Mouse (Mus musculus) kidney, embryonic 15.5 days (tissue): ENCODE measurements around the gene Max. TPM values are rescaled to one million over a fixed set of nuclear protein-coding genes. Genes with fewer than 3 reads are reported as not detected.

Experiments
- ATAC-seq: fragments of 200-750 bp; cut with Nextera tagmentation; replicated peaks from 2 replicates; pipeline ENCODE4 v1.8.0; 2017; ENCODE audit warnings: moderate TSS enrichment; ENCODE audit not compliant: low FRiP score
- H3K27ac ChIP-seq: fragments of 300-500 bp; sonication (generic); 2 replicates; pipeline ENCODE4 v1.5.1; 2015; ENCODE audit warnings: mild to moderate bottlenecking, inconsistent platforms
- H3K27me3 ChIP-seq: fragments of 300-500 bp; sonication (generic); 2 replicates; pipeline ENCODE4 v1.6.1; 2015; ENCODE audit warnings: inconsistent platforms
- H3K36me3 ChIP-seq: fragments of 300-500 bp; sonication (generic); 2 replicates; pipeline ENCODE4 v1.6.1; 2015; ENCODE audit warnings: inconsistent platforms
- H3K4me1 ChIP-seq: fragments of 300-500 bp; sonication (generic); 2 replicates; pipeline ENCODE4 v1.6.1; 2015; ENCODE audit warnings: inconsistent platforms
- H3K4me2 ChIP-seq: fragments of 300-500 bp; sonication (generic); 2 replicates; pipeline ENCODE4 v1.6.1; 2015; ENCODE audit warnings: moderate library complexity, mild to moderate bottlenecking, inconsistent platforms
- H3K4me3 ChIP-seq: fragments of 300-500 bp; sonication (generic); replicated peaks from 2 replicates; pipeline ENCODE4 v1.5.1; 2015; ENCODE audit warnings: mild to moderate bottlenecking, inconsistent platforms
- H3K9ac ChIP-seq: fragments of 300-500 bp; sonication (generic); 2 replicates; pipeline ENCODE4 v1.6.1; 2015; ENCODE audit warnings: mild to moderate bottlenecking, inconsistent platforms
- H3K9me3 ChIP-seq: fragments of 300-500 bp; sonication (generic); replicated peaks from 2 replicates; pipeline ENCODE4 v1.6.1; 2016; ENCODE audit warnings: inconsistent platforms
- WGBS: fragments of 180-500 bp; shearing (Covaris S2); methylation state at CpG from one replicate; pipeline ENCODE4 v1.1.7; 2015; ENCODE audit warnings: mixed read lengths; 5-methylcytosine and 5-hydroxymethylcytosine counted together
- polyA plus RNA-seq: library from polyadenylated mRNA; unstranded; fragments of >200 nt; fragmentation: Nextera tagmentation; extraction: Ambion mirVana; gene quantifications from 2 replicates; pipeline ENCODE4 v1.2.1, GENCODE M21; 2015

The Max gene
- polyA plus RNA-seq, 1 experiment from 2014 or later, result 16.6 TPM

DNA sequence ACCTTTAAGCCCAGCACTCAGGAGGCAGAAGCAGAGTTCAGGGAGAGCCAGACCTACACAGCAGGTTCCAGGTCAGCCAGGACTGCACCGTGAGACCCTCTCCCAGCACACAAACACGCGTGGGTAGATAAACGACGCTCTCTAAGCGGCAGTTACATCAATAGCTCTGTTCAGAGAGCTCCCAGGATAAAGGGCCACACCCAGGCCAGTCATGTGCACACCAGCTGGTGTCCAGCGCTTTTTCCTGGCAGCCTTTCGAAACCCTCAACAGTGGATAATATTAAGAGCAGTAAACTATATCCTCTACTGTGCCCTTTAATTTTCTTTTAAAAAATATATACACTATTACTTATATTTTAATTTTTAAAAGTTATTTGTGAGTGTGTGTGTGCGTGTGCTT, 49.8 kb downstream of the Max start:
- Histone ChIP-seq H3K9ac (no peak overlapping the region), H3K4me3 (no peak overlapping the region), H3K4me1 (peaks cover 18% of the 10 kb centered on the region), H3K9me3 (no peaks in the 10 kb centered on the region), H3K4me2 (no peak overlapping the region), H3K27ac (no peak overlapping the region), H3K27me3 (no peaks in the 10 kb centered on the region), H3K36me3 (peaks cover 42% of the 10 kb centered on the region)
- no peak for ATAC-seq
- WGBS, result 75% methylated on average over 9 of the region's 9 CpGs

DNA sequence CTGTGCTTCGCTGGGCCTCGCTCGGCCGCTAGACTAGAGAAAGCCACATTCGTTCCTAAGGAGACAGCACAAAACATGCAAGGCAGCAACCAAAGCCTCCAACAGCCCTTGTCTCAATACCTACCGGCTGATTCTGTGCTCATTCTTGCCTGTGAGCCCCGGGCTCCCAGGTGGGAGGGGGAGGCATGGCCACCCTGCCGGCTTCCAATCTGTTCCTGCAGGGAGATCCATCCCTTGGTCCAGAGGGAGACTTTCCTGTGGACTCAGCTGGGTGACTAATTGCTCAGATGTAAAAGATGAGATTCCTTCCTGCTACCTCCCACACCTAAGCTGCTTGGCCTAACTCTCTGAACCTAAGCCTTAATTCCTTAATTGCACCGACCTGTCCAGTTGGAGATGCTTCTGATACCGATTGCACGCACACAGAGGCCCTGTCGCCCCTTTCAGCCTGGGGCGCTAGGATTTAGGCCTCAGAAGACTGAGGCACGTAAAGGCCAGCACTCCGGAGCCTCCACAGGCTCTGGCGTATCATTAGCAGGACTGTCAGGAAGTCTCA, 50.8 kb downstream of the Max start:
- H3K27ac ChIP-seq, result peak overlapping the region; percentile 60

DNA sequence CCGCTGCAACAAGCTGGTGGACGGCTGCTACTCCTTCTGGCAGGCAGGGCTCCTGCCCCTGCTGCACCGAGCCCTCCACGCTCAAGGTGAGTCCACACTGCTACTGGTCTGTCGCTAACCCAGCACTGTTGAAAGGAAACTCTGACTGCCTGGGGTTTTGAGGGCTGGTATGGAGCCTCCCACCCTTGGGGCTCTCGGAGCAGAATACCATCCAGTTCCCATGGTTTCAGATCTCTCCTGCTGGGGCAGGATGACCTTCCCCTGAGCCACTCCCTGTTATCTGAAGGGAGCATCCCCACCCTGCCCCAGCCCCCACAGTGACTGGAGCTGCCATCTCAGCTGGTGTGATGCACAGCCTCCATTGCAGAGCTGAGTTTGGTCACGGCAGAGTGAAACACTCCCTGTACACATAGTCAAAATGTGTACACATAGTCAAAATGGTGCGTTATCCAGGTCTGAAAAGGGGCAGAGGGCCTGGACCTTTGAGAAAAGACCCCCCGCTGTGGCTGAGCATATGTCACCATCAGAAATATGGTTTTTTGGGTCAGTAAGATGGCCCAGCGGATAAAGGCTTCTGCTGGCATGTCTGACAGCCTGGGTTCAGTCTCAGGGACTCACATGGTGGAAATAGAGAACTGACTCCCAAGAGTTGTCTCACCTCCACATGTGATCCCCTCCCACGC, 51.6 kb downstream of the Max start:
- Histone ChIP-seq H3K36me3 (peaks cover 42% of the 10 kb centered on the region), H3K27me3 (no peaks in the 10 kb centered on the region), H3K4me2 (0 out of 2 replicates have a peak overlapping the region, but pooled peaks have one; percentile 9), H3K4me1 (peaks cover 24% of the 10 kb centered on the region), H3K27ac (peak overlapping the region; percentile 32), H3K4me3 (no peak overlapping the region), H3K9me3 (no peaks in the 10 kb centered on the region), H3K9ac (no peak overlapping the region)
- WGBS, result 71% methylated on average over 11 of the region's 11 CpGs
- ATAC-seq, result peak; percentile 69

More for the DNA sequence above, 50.8 kb downstream of the Max start:
- peaks cover 42% of the 10 kb centered on the region for H3K36me3 ChIP-seq
- H3K4me1 ChIP-seq, result peaks cover 21% of the 10 kb centered on the region
- no peak overlapping the region for H3K9ac ChIP-seq
- no peak overlapping the region for H3K4me3 ChIP-seq
- H3K27me3 ChIP-seq, result no peaks in the 10 kb centered on the region
- 50% methylated on average over 16 of the region's 16 CpGs for WGBS
- no peak overlapping the region for H3K4me2 ChIP-seq
- no peaks in the 10 kb centered on the region for H3K9me3 ChIP-seq
- ATAC-seq, result peak; percentile 38; the same call in 1 of the 2 replicates

DNA sequence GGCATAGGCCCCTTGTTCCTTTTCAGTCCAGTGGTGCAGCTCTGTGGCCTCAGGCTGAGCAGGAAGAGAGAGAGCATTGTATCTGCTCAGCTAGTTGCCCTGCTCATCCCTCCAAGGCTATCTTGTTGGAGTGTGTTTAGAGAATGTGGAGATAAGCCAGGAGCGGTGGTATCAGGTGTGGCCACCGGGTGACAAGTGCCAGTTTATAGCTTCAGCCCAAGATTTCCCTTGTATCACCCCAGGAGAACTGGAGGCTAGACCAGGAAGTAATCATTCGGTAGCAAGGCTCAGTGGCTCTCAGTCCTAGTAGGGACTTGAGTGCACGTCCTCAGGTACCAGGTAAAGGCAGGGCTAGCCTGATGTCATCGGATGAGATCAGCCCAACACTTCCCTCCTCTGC, 52.8 kb downstream of the Max start:
- Histone ChIP-seq H3K27ac (no peak overlapping the region), H3K9me3 (no peaks in the 10 kb centered on the region), H3K36me3 (peaks cover 41% of the 10 kb centered on the region), H3K27me3 (no peaks in the 10 kb centered on the region), H3K9ac (no peak overlapping the region), H3K4me1 (peaks cover 24% of the 10 kb centered on the region), H3K4me2 (no peak overlapping the region), H3K4me3 (no peak overlapping the region)
- 86% methylated on average over 5 of the region's 5 CpGs for WGBS
- peak; percentile 55 for ATAC-seq

DNA sequence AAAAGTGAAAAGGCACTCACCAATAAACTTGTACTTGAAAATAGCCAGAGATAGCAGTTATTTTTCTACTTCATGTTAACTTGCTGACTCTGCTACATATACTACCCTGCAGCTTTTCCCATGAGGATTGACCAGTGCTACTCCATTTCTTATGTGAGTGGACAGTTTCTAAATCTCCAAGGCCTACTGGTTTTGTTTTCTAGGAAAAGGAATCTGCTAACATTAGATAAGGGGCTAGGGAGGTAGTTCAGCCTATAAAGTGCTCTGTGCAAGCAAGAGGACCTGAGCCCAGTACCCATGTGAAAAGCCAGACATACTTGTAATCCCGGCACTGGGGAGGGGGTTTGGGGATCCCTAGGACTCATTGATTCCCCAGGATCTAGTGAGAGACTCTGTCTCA, 55.7 kb downstream of the Max start:
- Histone ChIP-seq H3K36me3 (peaks cover 24% of the 10 kb centered on the region), H3K9me3 (no peaks in the 10 kb centered on the region), H3K4me3 (no peak overlapping the region), H3K4me1 (peaks cover 21% of the 10 kb centered on the region), H3K27ac (no peak overlapping the region), H3K4me2 (no peak overlapping the region), H3K27me3 (no peaks in the 10 kb centered on the region), H3K9ac (no peak overlapping the region)
- 67% methylated on average over 1 of the region's 1 CpGs for whole genome bisulfite sequencing
- no peak for ATAC-seq

DNA sequence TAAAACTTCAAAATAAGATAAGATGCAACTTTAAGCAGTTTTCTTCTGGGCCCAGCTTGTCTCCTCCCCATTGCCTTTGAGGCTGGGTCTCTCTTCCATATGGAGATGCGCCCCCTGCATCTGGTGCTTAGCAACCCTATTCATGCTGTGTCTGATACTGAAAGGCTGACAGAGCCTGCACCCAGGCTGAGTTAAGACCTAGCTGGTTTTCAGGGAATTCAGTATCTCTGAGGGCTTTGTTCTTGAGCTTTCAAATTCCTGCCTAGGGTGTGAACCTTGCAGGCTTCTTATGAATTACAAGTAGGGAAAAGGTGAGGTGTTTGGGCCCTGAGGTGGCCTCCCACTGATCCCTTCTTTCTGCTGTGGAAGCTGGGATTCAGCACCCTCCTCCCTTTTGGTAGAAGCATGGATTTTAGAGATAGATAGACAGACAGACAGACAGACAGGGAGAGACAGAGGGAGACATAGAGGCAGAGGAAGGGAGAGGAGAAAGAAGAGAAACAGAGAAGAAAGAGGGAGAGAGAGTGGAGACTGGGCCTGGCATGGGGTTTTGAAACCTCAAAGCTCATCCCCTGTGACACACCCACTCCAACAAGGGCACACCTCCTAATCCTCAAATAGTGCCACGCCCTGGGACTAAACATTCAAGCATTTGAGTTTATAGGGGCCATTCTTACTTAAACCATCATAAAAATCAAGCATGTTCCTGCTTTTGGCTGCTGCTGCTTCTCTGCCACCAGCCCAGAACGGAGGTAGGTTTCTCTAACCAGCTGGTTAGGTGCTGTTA, 60.3 kb downstream of the Max start:
- H3K36me3 ChIP-seq, result peaks cover 44% of the 10 kb centered on the region
- no peak overlapping the region for H3K4me3 ChIP-seq
- H3K9me3 ChIP-seq, result no peaks in the 10 kb centered on the region
- no peaks in the 10 kb centered on the region for H3K27me3 ChIP-seq
- H3K4me1 ChIP-seq, result 0 out of 2 replicates have a peak, but pooled peaks cover 3% of the 10 kb centered on the region
- 75% methylated on average over 3 of the region's 3 CpGs for WGBS
- H3K4me2 ChIP-seq, result no peak overlapping the region
- H3K27ac ChIP-seq, result no peak overlapping the region
- H3K9ac ChIP-seq, result no peak overlapping the region
- ATAC-seq, result no peak

DNA sequence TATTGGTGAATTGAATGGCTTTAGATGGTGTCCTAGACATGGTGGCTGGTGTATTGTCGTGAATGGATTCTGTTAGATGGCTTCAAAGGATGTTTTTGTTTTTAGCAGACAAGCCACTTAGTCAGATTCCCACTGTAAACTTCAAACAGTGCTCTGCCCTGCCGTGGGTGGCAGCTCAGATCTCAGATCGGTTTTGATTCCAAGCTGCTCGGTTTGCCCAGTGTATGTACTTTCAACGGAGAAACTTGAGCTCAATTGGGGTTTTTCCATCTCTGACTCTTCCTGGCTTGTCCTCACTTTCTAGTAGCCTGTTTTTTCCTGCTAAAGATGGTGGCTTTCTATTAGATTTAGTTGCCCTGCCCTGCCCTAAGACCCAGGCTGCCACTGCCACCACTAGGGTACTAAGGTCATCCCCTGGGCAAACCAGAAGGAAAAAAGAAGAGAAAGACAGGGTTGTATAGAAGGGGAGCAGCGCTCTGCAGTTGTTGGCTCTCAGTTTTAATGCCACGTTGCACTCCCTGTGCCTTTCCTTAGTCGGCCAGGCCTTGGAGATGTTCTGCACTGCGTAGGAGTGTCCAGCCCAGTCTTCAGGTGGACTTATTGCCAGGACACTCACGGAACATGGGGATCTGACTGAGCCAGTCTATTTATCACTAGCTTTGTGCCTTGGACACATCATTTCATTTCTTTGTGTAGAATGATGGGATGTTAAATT, 62.6 kb downstream of the Max start:
- no peak overlapping the region for H3K4me2 ChIP-seq
- WGBS, result 84% methylated on average over 10 of the region's 10 CpGs
- ATAC-seq, result no peak

DNA sequence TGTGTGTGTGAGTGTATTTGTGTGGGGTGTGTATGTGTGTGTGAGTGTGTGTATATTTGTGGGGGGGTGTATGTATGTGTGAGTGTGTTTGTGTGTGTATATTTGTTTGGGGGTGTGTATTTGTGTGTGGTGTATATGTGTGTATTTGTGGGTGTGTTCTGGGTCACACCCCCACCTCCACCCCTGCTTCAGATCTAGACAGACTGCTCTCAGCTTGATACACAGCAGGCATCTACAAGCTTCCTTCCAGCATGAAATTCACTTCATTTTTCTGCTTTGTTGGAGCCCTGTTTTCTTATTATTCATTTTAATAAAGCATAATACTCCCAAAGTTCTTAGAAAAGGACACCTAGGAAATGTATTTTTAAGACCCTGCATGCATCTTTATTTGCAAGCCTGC, 63.9 kb downstream of the Max start:
- Histone ChIP-seq H3K27ac (no peak overlapping the region), H3K4me1 (0 out of 2 replicates have a peak, but pooled peaks cover 4% of the 10 kb centered on the region), H3K4me3 (no peak overlapping the region), H3K36me3 (peaks cover 37% of the 10 kb centered on the region), H3K9ac (no peak overlapping the region), H3K9me3 (no peaks in the 10 kb centered on the region), H3K27me3 (no peaks in the 10 kb centered on the region), H3K4me2 (no peak overlapping the region)
- ATAC-seq, result no peak

More for the DNA sequence above, 62.6 kb downstream of the Max start:
- peaks cover 35% of the 10 kb centered on the region for H3K36me3 ChIP-seq
- H3K4me1 ChIP-seq, result 0 out of 2 replicates have a peak, but pooled peaks cover 4% of the 10 kb centered on the region
- H3K9ac ChIP-seq, result no peak overlapping the region
- no peak overlapping the region for H3K4me3 ChIP-seq
- no peaks in the 10 kb centered on the region for H3K27me3 ChIP-seq
- H3K9me3 ChIP-seq, result no peaks in the 10 kb centered on the region
- H3K27ac ChIP-seq, result no peak overlapping the region

DNA sequence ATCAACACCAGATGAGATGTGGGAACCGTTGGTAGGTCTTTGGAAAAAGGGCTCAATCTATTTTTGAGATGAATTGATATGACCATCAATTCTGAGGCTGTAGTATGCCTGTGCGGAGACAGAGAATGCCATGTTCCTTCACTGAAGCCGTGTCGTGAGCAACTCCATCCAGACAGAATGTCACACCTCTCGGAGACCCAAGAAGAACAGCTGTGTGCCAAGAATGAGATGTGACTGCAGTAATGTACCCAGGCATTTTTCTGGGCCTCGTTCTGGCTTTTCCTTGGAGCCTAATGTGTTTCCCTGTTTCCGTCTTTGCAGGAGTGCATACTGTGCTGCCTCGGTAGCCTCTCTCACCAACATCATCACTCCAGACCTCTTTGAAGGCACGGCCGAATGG, 65.0 kb downstream of the Max start:
- no peaks in the 10 kb centered on the region for H3K27me3 ChIP-seq
- H3K27ac ChIP-seq, result no peak overlapping the region
- H3K4me3 ChIP-seq, result no peak overlapping the region
- WGBS, result 82% methylated on average over 10 of the region's 10 CpGs
- peaks cover 37% of the 10 kb centered on the region for H3K36me3 ChIP-seq
- H3K4me1 ChIP-seq, result 0 out of 2 replicates have a peak, but pooled peaks cover 4% of the 10 kb centered on the region
- H3K4me2 ChIP-seq, result no peak overlapping the region
- no peaks in the 10 kb centered on the region for H3K9me3 ChIP-seq
- no peak for ATAC-seq
- H3K9ac ChIP-seq, result no peak overlapping the region

DNA sequence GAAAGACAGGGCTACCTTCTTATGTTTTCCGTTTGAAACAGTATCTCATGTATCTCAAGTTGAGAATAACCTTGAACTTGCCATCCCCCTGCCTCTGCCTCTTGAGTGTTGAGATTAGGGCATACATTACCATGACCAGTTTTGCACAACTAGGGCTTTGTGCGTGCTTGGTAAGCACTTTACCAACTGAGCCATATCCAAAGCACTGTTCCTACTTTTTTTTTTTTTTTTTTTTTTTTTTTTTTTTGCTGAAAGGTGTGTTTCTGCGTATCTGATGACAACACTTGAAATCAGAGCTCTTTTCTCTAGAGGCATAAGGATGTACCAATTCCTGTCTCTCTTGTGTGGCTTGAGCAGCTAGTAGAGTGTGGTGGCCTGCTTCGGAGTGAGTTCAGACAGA, 65.4 kb downstream of the Max start:
- no peak overlapping the region for H3K27ac ChIP-seq
- peaks cover 37% of the 10 kb centered on the region for H3K36me3 ChIP-seq
- H3K9me3 ChIP-seq, result no peaks in the 10 kb centered on the region
- no peak overlapping the region for H3K4me3 ChIP-seq
- H3K9ac ChIP-seq, result no peak overlapping the region
- 94% methylated on average over 4 of the region's 4 CpGs for WGBS
- ATAC-seq, result no peak
- no peaks in the 10 kb centered on the region for H3K27me3 ChIP-seq
- H3K4me1 ChIP-seq, result 0 out of 2 replicates have a peak, but pooled peaks cover 4% of the 10 kb centered on the region
- no peak overlapping the region for H3K4me2 ChIP-seq

DNA sequence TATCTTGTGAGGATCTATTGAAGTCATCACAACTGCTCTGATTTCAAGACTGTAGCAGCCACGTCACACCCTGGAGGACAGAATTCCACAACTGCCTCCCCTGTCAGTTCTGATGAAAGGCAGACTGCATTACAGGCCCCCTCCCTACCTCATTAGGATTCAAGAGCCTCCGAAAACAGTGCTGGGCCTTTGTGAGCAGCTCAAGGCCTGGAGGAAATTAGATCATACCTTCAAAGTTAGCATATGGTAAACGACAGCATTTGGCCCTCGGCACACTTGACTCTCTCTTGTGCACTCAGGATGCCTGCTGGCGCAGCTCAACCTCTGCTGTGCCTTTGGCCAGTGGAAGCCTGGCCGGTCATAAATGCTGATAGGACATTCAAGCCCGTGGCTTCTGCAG, 66.2 kb downstream of the Max start:
- Histone ChIP-seq H3K27me3 (no peaks in the 10 kb centered on the region), H3K9me3 (no peaks in the 10 kb centered on the region), H3K4me2 (no peak overlapping the region), H3K27ac (no peak overlapping the region), H3K9ac (no peak overlapping the region), H3K36me3 (peaks cover 33% of the 10 kb centered on the region), H3K4me1 (0 out of 2 replicates have a peak, but pooled peaks cover 4% of the 10 kb centered on the region), H3K4me3 (no peak overlapping the region)
- whole genome bisulfite sequencing, result 45% methylated on average over 7 of the region's 7 CpGs
- ATAC-seq, result no peak
